Comparison of ENCODE assay signal across 7 mouse cellular contexts in the genomic region with DNA sequence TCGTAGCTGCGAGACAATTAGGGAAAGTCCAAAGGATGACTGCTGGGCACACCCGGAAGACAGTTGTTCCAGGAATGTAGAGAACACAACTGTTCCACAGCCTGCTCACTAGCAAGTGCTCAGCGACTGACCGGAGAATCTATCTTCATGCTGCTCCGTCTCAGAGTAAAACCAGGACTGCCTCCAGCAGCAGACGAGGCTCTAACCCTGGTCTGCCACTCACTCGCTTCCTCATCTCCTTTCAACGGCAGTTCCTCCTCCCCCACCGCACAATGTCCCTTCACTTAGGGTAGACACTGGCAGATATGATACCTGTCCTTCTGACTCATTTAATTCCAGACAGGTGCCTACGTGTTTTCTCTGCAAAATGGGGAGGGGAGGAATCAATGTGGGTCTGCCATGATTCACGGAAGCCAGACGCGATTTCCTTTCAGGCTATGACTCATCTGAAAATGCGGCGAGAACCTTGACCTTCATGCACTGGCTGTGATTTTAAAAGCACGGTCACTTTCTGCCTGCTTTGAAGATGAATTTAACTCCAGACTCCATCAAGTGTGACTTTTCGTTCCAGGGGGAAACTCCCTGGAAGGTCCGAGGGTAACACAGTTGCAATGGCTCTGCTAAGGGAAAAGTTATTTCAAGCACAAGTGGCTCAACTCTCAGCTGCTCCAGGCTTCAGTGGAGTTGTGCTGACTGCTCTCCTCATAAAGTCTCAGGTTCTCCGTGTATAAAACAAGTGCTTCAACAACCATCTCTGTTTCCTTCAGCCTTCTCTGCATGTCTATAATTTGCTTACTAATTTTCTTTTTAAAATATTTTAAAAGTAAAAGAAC.
A peak's percentile ranks its signal among the peaks of the same experiment; 100 is the strongest.
DNase-seq lines count a peak whose midpoint lies in the region; TF ChIP-seq lines count a peak whose summit lies in the region.

No protein-coding gene starts in this region.

- H3K36me3 ChIP-seq in testis, adult 2 months (ENCODE audit: control insufficient read depth, insufficient read depth, low read length) = no peaks in the 10 kb centered on the region
- no peaks in the 10 kb centered on the region for H3K36me3 ChIP-seq in thymus, adult 2 months (ENCODE audit: control insufficient read depth, insufficient read depth, low read length)

- no peak for DNase-seq in testis, postnatal 10 days (ENCODE audit: low spot score)
- DNase-seq in adrenal gland, postnatal 25 days = peak; percentile 32
- peak; percentile 28 for DNase-seq in kidney, adult 9 months
- DNase-seq in testis, postnatal 14 days (ENCODE audit: low spot score) = peak; percentile 15
- DNase-seq in thymus, adult 2 months = no peak
- no peak for DNase-seq in cerebellum, adult 18-20 months

- no peak for TF ChIP-seq CTCF in testis, adult 2 months (IDR thresholded peaks at IDR 0.05; ENCODE audit: control insufficient read depth, insufficient read depth, insufficient replicate concordance, low read depth, low read length)
- no peak for TF ChIP-seq CTCF in thymus, adult 2 months (IDR thresholded peaks at IDR 0.05; ENCODE audit: borderline replicate concordance, control insufficient read depth, extremely low read depth, insufficient read depth, low read length, poor library complexity)

- WGBS in thymus, adult 2 months = 22% methylated on average over 20 of the region's 20 CpGs

- H3K4me3 ChIP-seq in testis, adult 2 months (ENCODE audit: control insufficient read depth, low read depth, low read length) = peak overlapping the region; percentile 20; the same call in 1 of the 2 replicates
- H3K4me3 ChIP-seq in thymus, adult 2 months (ENCODE audit: control insufficient read depth, insufficient read depth, low read length) = no peak overlapping the region

- H3K27me3 ChIP-seq in testis, adult 2 months (ENCODE audit: control insufficient read depth, insufficient read depth, low read length) = no peaks in the 10 kb centered on the region
- H3K27me3 ChIP-seq in thymus, adult 2 months (ENCODE audit: control insufficient read depth, insufficient read depth, low read length) = no peaks in the 10 kb centered on the region

- TF ChIP-seq POLR2A in testis, adult 2 months (IDR thresholded peaks at IDR 0.05; ENCODE audit: control insufficient read depth, low read depth, low read length) = no peak
- TF ChIP-seq POLR2A in thymus, adult 2 months (IDR thresholded peaks at IDR 0.05; ENCODE audit: control insufficient read depth, extremely low read depth, insufficient read depth, low read length, poor library complexity) = no peak

- H3K4me1 ChIP-seq in testis, adult 2 months (ENCODE audit: control insufficient read depth, insufficient read depth, low read length) = peaks cover 10% of the 10 kb centered on the region
- no peaks in the 10 kb centered on the region for H3K4me1 ChIP-seq in thymus, adult 2 months (replicated peaks; ENCODE audit: control insufficient read depth, insufficient read depth, low read length)

- H3K27ac ChIP-seq in testis, adult 2 months (ENCODE audit: control insufficient read depth, insufficient read depth, low read depth, low read length) = peak overlapping the region; percentile 39
- H3K27ac ChIP-seq in thymus, adult 2 months (ENCODE audit: control insufficient read depth, insufficient read depth, low read length) = no peak overlapping the region

Comparison
In these comparisons a context has a peak if more than half of its experiments do, and no peak if none do; other contexts are left out.
1. DNase-seq: peak in adrenal gland, postnatal 25 days (single experiment), kidney, adult 9 months (single experiment) and testis, postnatal 14 days (single experiment); none in testis, postnatal 10 days (single experiment), thymus, adult 2 months (single experiment) and cerebellum, adult 18-20 months (0 of 2).